Comparison of ENCODE assay signal across 15 mouse cellular contexts in the genomic region with DNA sequence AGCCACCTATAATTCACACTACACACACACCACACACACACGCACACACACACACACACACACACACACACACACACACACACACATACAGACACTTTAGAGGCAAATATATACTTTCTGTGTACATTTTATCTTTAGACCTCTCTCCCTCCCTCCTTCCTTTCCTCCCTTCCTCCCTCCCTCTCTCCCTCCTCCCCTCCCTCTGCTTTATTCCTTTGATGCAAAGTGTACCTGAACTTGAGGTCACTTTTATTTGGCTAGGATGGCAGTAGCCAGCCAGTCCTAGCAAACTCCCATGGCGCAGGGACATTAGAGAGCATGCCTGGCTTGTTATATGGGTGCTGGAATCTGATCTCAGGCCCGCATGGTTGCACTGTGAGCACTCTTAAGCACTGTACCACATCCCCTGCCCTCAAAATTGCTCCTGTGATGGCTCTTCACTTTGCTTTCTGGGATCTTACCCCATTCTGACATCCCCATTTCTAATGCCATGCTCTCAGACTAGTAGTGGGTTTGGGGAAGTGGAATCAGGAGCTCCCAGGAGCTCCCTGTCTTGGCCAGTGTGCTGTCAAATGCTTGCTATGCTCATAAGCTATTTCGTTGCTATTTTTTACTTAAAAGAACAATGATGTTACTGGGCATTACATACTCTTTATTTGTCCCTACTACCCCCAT.
"Had no signal": no experiment of that assay in that cellular context is flagged by ENCODE, and none has a peak within 500 bp of the region (broad histone marks: within the 10 kb centered on the region; RNA-seq: fewer than 3 reads in every experiment).

No protein-coding gene starts in this region.

- H3K27ac ChIP-seq: liver, embryonic 14.5 days; midbrain, embryonic 10.5 days; midbrain, embryonic 12.5 days; midbrain, embryonic 15.5 days; neural tube, embryonic 12.5 days had no signal

- H3K9me3 ChIP-seq: midbrain, embryonic 10.5 days; midbrain, embryonic 12.5 days; midbrain, embryonic 15.5 days; neural tube, embryonic 12.5 days had no signal

- ATAC-seq: midbrain, embryonic 15.5 days had no signal

- H3K36me3 ChIP-seq: midbrain, embryonic 10.5 days; midbrain, embryonic 12.5 days; midbrain, embryonic 15.5 days; neural tube, embryonic 12.5 days had no signal

- DNase-seq: lung, adult 18-20 months; lung, embryonic 14.5 days; lung, postnatal 10 days; lung, postnatal 4 days; right cerebral cortex, postnatal 25 days; right cerebral cortex, postnatal 4 days; spleen, adult 18-20 months; thymus, adult 18-20 months; thymus, postnatal 14 days; thymus, postnatal 36 days had no signal

- H3K27me3 ChIP-seq: midbrain, embryonic 12.5 days; midbrain, embryonic 15.5 days; neural tube, embryonic 12.5 days had no signal

- H3K4me3 ChIP-seq: midbrain, embryonic 10.5 days; midbrain, embryonic 12.5 days; midbrain, embryonic 15.5 days; neural tube, embryonic 12.5 days had no signal

- H3K4me1 ChIP-seq: midbrain, embryonic 10.5 days; midbrain, embryonic 12.5 days; midbrain, embryonic 15.5 days; neural tube, embryonic 12.5 days had no signal
